Mouse (Mus musculus) c-Kit-positive CD71-negative TER-119-negative erythroid progenitor cells, embryonic 14.5 days (primary cell): ENCODE data around the gene Cox19.

Experiments used
- DNase-seq: peaks from one replicate; pipeline ENCODE4 v3.0.0-alpha.2; 2013; ENCODE audit warnings: low read depth

The Cox19 gene

DNA sequence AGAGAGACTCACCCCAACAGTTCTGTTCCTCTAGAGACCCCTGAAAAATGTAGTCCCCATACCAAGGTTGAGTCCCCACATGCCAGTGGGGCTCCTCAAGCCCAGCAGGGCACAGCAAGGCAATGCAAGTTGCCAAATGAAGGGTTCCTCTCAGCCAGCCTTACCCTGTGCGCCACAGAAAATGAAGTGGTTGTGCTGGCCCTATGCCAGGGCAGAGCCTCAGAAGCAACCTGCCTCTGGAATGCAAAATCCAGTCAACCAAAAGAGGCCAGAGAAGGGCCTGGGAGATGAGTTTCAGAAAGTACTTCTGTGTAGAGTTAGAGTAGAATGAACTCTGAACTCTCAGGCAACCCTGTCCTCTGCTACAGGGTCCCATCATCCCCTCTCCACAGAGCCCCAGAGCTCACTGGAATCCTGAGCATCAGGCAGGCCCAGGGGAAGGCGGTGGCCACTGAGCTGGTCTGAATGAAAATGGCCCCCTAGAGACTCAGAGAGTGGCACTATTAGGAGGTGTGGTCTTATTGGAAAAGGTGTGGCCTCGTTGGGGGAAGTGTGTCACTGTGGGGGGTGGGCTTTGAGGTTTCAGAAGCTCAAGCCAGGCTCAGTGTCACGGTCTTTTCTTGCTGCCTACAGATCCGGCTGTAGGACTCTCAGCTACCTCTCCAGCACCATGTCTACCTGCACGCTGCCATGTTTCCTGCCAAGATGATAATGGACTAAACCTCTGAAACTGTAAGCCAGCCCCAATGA lies 59.2 kb downstream of the Cox19 start:
- no peak for DNase-seq

DNA sequence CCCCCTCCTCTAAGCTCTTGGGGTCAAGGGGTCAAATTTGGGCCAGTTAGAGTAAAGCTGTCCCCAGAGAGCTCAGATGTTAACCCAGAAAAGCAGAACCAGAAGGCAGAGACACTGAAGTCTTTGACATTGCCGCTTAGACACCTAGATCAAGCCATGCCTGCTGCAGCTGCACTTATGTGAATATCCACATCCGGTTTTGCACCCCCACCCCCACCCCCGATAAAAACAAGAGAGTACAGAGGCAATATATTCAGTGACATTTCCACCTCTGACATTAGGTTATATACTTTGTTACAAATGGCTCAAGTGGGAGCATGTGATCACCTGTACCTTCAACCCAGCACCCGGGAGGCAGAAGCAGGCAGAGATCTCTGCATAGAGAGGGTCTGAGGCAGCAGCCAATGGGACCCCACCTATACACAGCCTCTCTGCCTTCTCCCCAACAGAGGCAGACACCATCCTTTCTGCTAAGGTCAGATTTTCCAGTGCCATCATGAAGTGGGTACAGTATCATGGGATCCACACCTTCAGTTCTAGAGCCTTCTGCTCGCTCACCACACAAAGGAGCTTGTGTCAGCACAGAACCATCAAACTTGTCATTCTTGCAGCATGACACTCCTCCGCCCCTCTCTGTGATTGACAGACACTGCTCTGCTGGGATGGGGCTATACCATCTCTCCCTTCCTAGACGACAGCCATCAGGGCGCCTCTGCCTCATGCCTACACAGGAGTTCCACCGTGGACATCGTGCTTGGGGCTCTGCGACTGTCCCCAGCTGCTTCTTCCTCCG lies 60.6 kb downstream of the Cox19 start:
- no peak for DNase-seq

GRCm38 (mm10) chr5:139288591-139288990 lies 62.6 kb downstream of the Cox19 start:
- DNase-seq, result no peak

- no peak for DNase-seq
These were observed 63.4 kb downstream of the Cox19 start for GRCm38 (mm10) chr5:139287787-139288186.

GRCm38 (mm10) chr5:139287099-139287498 lies 64.1 kb downstream of the Cox19 start:
- peak; percentile 71 for DNase-seq
